Mouse (Mus musculus) small intestine, adult 2 months (tissue): Measurements from ENCODE around the gene Prkd1. TPM values are rescaled to one million over a fixed set of nuclear protein-coding genes. Genes with fewer than 3 reads are reported as not detected.

Experiments
- H3K27ac ChIP-seq: fragments of 200-500 bp; 2 replicates; pipeline ENCODE4 v1.5.1; 2012; ENCODE audit warnings: low read depth, low read length, control low read depth, inconsistent platforms; ENCODE audit not compliant: insufficient read depth
- H3K27me3 ChIP-seq: fragments of 200-500 bp; 2 replicates; pipeline ENCODE4 v1.6.1; 2012; ENCODE audit warnings: mild to moderate bottlenecking, moderate library complexity, low read length, inconsistent platforms; ENCODE audit not compliant: control insufficient read depth, insufficient read depth
- H3K36me3 ChIP-seq: fragments of 200-500 bp; 2 replicates; pipeline ENCODE4 v1.6.1; 2012; ENCODE audit warnings: mild to moderate bottlenecking, low read length, control low read depth, inconsistent platforms; ENCODE audit not compliant: control insufficient read depth, insufficient read depth
- H3K4me1 ChIP-seq: fragments of 200-500 bp; 2 replicates; pipeline ENCODE4 v1.6.1; 2012; ENCODE audit warnings: low read length, inconsistent platforms, mixed read lengths; ENCODE audit not compliant: control insufficient read depth, insufficient read depth, insufficient read length
- H3K4me3 ChIP-seq: fragments of 200-500 bp; 2 replicates; pipeline ENCODE4 v1.5.1; 2012; ENCODE audit warnings: low read depth, mild to moderate bottlenecking, control low read depth, inconsistent platforms, low read length, moderate library complexity
- CTCF ChIP-seq: fragments of 200-500 bp; IDR thresholded peaks from 2 replicates; pipeline ENCODE4 v1.5.1; 2012; ENCODE audit warnings: low read depth, mild to moderate bottlenecking, control low read depth, inconsistent platforms, low read length, moderate library complexity, mixed read lengths; ENCODE audit not compliant: insufficient replicate concordance, insufficient read length; ENCODE audit errors: extremely low read depth
- POLR2A ChIP-seq: fragments of 200-500 bp; IDR thresholded peaks from 2 replicates; pipeline ENCODE4 v1.6.1; 2012; ENCODE audit warnings: low read depth, mild to moderate bottlenecking, control low read depth, inconsistent platforms, low read length, moderate library complexity
- WGBS: fragments of 180-500 bp; shearing (Covaris S2); methylation state at CpG from one replicate; pipeline ENCODE4 v1.1.7; 2018; 5-methylcytosine and 5-hydroxymethylcytosine counted together
- polyA plus RNA-seq: library from polyadenylated mRNA; depleted of rRNA; stranded (reverse); fragments of >200 nt; gene quantifications from 2 replicates; pipeline ENCODE4 v1.2.3, GENCODE M21; 2012

Gene Prkd1
- polyA plus RNA-seq, 1 experiment, result 0.93 TPM

DNA sequence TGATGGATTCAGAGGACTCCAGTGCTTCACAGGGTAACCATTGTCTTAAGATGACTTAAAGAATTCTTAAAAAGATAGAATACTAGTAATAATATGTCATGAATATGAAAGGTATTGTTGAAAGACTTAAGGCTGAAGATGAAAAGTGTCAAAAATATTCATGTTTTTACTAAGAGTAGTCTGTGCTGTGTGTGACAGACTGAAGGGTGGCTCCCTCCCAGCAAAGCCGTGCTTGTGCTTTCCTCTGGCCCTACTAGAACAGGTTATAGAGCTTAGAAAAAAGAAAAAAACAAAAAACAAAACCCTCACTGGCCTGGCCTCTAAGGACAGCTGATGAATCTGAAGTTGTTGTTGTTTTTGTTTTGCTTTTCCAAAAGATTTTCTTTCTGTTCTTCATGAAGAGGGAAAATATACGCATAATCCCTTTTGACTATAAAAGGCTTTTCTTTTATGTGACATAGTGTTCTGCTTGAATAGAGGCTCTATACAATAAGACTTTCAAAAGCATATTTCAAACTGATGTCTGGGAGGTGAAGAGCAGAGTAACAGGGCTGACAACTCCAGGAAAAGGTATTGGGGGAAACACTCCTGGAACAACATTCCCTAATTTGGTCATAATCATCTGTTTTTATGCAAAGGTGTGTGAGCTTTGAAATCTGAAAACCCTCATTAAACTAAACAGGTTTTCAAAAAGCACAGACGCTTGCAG is 148.9 kb downstream of the Prkd1 start:
- no peak for TF ChIP-seq CTCF
- TF ChIP-seq POLR2A, result no peak

DNA sequence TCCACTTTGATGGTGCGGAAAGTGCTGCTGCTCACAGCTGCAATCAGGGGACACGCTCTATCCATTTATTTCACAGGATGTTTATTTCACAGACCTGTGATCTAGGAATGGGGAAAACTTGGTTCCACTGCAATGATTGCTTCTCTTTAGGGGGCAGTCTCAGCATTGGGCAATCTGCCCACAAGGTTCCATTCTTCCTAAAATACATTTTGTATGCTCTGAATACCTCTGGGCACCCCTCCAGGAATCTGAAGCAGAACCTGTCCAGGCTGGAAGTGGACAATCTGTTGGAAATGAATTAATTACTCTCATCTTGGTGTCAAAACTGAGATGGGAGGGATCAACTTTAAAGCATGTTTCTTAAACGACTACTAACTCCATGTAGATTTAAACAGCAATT is 152.9 kb downstream of the Prkd1 start:
- 75% methylated on average over 3 of the region's 3 CpGs for WGBS
- Histone ChIP-seq H3K4me3 (no peak overlapping the region), H3K27me3 (no peaks in the 10 kb centered on the region), H3K4me1 (no peaks in the 10 kb centered on the region), H3K27ac (no peak overlapping the region), H3K36me3 (no peaks in the 10 kb centered on the region)
- TF ChIP-seq POLR2A (no peak), CTCF (no peak)

More for the DNA sequence above, 148.9 kb downstream of the Prkd1 start:
- H3K4me1 ChIP-seq, result no peaks in the 10 kb centered on the region
- H3K4me3 ChIP-seq, result no peak overlapping the region
- H3K27me3 ChIP-seq, result no peaks in the 10 kb centered on the region
- no peak overlapping the region for H3K27ac ChIP-seq
- no peaks in the 10 kb centered on the region for H3K36me3 ChIP-seq
- WGBS, result 88% methylated on average over 3 of the region's 3 CpGs

- Histone ChIP-seq H3K27ac (no peak overlapping the region), H3K4me1 (no peaks in the 10 kb centered on the region), H3K27me3 (no peaks in the 10 kb centered on the region), H3K36me3 (no peaks in the 10 kb centered on the region), H3K4me3 (no peak overlapping the region)
- TF ChIP-seq POLR2A (no peak), CTCF (no peak)
- WGBS, result 81% methylated on average over 7 of the region's 7 CpGs
Observed at GRCm38 (mm10) chr12:50479784-50480183, 169.1 kb downstream of the Prkd1 start.

DNA sequence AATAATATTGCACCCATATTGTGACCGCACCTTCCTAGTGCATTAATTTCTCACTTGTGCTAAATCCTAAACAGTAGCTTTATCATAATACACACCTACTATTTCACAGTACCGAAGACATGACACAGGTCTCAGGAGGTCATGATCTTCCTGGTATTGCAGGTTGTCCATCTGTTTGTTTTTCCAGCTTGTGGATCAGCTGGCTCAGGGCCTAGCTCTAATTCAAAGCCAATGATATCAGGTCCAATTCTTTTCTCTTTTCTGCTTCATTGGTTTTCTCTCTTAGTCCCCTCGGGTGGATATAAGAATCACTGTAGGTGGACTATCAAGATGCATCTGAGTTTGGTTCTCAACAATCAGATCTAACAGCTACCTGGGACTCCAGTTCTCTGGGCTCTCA is 191.7 kb downstream of the Prkd1 start:
- no peak overlapping the region for H3K4me3 ChIP-seq
- 85% methylated on average over 3 of the region's 3 CpGs for WGBS
- no peaks in the 10 kb centered on the region for H3K4me1 ChIP-seq
- H3K36me3 ChIP-seq, result no peaks in the 10 kb centered on the region
- H3K27ac ChIP-seq, result no peak overlapping the region
- no peaks in the 10 kb centered on the region for H3K27me3 ChIP-seq
- TF ChIP-seq CTCF (no peak), POLR2A (no peak)

DNA sequence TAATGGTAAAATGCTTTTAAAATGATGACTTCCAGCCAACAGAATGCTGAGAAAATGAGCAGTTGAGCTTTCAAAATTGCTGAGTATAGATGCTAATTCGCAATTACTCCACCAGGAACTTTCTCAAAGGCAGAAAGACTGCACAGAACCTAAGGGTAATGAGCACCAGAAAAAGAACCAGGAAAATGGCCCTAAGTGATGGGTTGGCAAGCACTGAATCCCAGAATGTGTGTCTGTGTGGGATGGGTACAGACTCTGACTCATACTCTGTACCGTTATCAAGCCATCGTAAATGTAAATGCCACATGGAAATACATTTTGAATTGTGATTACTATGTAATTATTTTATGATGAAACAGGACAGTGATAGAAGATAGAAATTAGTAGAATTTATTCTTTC is 197.1 kb downstream of the Prkd1 start:
- Histone ChIP-seq H3K36me3 (no peaks in the 10 kb centered on the region), H3K27ac (no peak overlapping the region), H3K27me3 (no peaks in the 10 kb centered on the region), H3K4me3 (no peak overlapping the region), H3K4me1 (no peaks in the 10 kb centered on the region)
- WGBS, result 76% methylated on average over 3 of the region's 3 CpGs
- no peak for TF ChIP-seq POLR2A
- TF ChIP-seq CTCF, result no peak

- Histone ChIP-seq H3K36me3 (no peaks in the 10 kb centered on the region), H3K27me3 (no peaks in the 10 kb centered on the region), H3K4me1 (no peaks in the 10 kb centered on the region), H3K4me3 (no peak overlapping the region), H3K27ac (no peak overlapping the region)
- TF ChIP-seq CTCF, result no peak
- TF ChIP-seq POLR2A, result no peak
- WGBS, result 88% methylated on average over 6 of the region's 6 CpGs
Observed at GRCm38 (mm10) chr12:50436660-50437059, 212.2 kb downstream of the Prkd1 start.

DNA sequence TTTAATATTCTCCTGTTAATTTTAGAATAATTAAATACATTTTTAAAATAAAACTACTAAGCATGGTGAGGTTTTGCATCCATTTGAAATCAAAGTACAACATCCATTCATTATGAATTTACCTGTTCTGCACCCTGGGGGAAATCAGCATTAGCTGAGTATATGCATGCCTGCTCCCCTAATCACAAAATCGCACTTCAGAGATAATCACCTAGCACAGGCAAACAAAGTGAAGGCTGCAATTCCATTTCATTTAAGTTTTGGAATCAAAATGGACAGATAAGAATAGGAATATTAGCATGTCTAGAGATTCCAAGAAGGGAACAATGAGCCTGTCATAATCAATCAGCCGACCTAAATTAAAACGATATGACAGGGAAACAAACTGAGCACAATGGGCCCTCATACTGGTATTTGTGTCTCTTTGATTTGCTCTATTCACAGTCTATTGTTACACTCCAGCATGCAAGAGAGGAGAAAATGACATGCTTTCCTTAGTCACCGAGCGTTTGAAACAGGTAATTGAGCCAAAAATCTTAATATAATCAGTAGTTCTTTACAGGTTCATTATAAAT is 218.7 kb downstream of the Prkd1 start:
- Histone ChIP-seq H3K4me3 (no peak overlapping the region), H3K27me3 (no peaks in the 10 kb centered on the region), H3K27ac (no peak overlapping the region), H3K4me1 (no peaks in the 10 kb centered on the region), H3K36me3 (no peaks in the 10 kb centered on the region)
- 73% methylated on average over 5 of the region's 5 CpGs for WGBS
- TF ChIP-seq POLR2A (no peak), CTCF (no peak)

GRCm38 (mm10) chr12:50352404-50352803 is 296.5 kb downstream of the Prkd1 start:
- H3K4me1 ChIP-seq, result no peaks in the 10 kb centered on the region
- no peaks in the 10 kb centered on the region for H3K36me3 ChIP-seq
- H3K27ac ChIP-seq, result no peak overlapping the region
- H3K27me3 ChIP-seq, result no peaks in the 10 kb centered on the region
- TF ChIP-seq POLR2A (no peak), CTCF (no peak)
- WGBS, result 38% methylated on average over 11 of the region's 11 CpGs
- H3K4me3 ChIP-seq, result no peak overlapping the region
